Mouse (Mus musculus) heart, postnatal 36 days (tissue): Measurements from ENCODE around the gene Cdk14. TPM values are rescaled to one million over a fixed set of nuclear protein-coding genes. Genes with fewer than 3 reads are reported as not detected.
A peak's percentile ranks its signal among the peaks of the same experiment; 100 is the strongest.

Experiments used
- DNase-seq, 2 experiments: peaks; one replicate each; pipeline ENCODE4 v3.0.0; 2021 to 2022
- intact Hi-C: fragments of 180-260 bp; cut with DNase I; formaldehyde crosslinking; loops from one replicate; pipeline ENCODE4 v1.15.1; 2025
- total RNA-seq, 2 experiments: library from RNA; stranded (reverse); gene quantifications; 2 replicates each; pipeline ENCODE4 v1.2.3; 2021

Gene Cdk14
- total RNA-seq, 2 experiments from 2014 or later: 8.6 to 10.6 TPM

GRCm38 (mm10) chr5:5018959-5019358, 401.2 kb downstream of the Cdk14 start:
- DNase-seq: no peak
- intact Hi-C loops: no loop called here

- intact Hi-C loops: no loop called here
- DNase-seq: no peak
Measured at GRCm38 (mm10) chr5:5018242-5018641, 401.9 kb downstream of the Cdk14 start.

- intact Hi-C loops: no loop called here
- DNase-seq: no peak
Measured at GRCm38 (mm10) chr5:5013783-5014182, 406.3 kb downstream of the Cdk14 start.

- no peak for DNase-seq
- intact Hi-C loops: no loop called here
Measured at GRCm38 (mm10) chr5:5012521-5013346, 407.4 kb downstream of the Cdk14 start.

- intact Hi-C loops: no loop called here
- DNase-seq: no peak
Measured at GRCm38 (mm10) chr5:5008153-5008745, 411.9 kb downstream of the Cdk14 start.

- intact Hi-C loops: no loop called here
Measured at GRCm38 (mm10) chr5:5007489-5008152, 412.5 kb downstream of the Cdk14 start.

GRCm38 (mm10) chr5:5005633-5006032, 414.5 kb downstream of the Cdk14 start:
- no peak for DNase-seq
- intact Hi-C loops: no loop called here

More at GRCm38 (mm10) chr5:5007489-5008152, 412.5 kb downstream of the Cdk14 start:
- DNase-seq: no peak

- DNase-seq: no peak
- intact Hi-C loops: no loop called here
Measured at GRCm38 (mm10) chr5:5004740-5005139, 415.4 kb downstream of the Cdk14 start.

- intact Hi-C loops: no loop called here
- no peak for DNase-seq
Measured at GRCm38 (mm10) chr5:4993192-4993601, 426.9 kb downstream of the Cdk14 start.

GRCm38 (mm10) chr5:4991023-4991422, 429.1 kb downstream of the Cdk14 start:
- intact Hi-C loops: no loop called here
- DNase-seq: no peak

- intact Hi-C loops: no loop called here
- no peak for DNase-seq
Measured at GRCm38 (mm10) chr5:4990237-4990636, 429.9 kb downstream of the Cdk14 start.

GRCm38 (mm10) chr5:4986181-4986580, 433.9 kb downstream of the Cdk14 start:
- intact Hi-C loops: no loop called here
- DNase-seq: no peak

GRCm38 (mm10) chr5:4979551-4979950, 440.6 kb downstream of the Cdk14 start:
- DNase-seq: no peak
- intact Hi-C loops: no loop called here

- no peak for DNase-seq
- intact Hi-C loops: no loop called here
Measured at GRCm38 (mm10) chr5:4973408-4973807, 446.7 kb downstream of the Cdk14 start.

- intact Hi-C loops: loop anchor here (1.0 to 5.0 kb wide), 5 partner anchors 225 to 790 kb away; no protein-coding TSS in a partner anchor
- DNase-seq: peak; percentile 50 to 51
Measured at GRCm38 (mm10) chr5:4962063-4962610, 458.0 kb downstream of the Cdk14 start.

- intact Hi-C loops: loop anchor here (1.0 to 5.0 kb wide), 5 partner anchors 226 to 791 kb away; no protein-coding TSS in a partner anchor
- DNase-seq: no peak
Measured at GRCm38 (mm10) chr5:4961636-4962035, 458.5 kb downstream of the Cdk14 start.

- intact Hi-C loops: no loop called here
- DNase-seq: no peak
Measured at GRCm38 (mm10) chr5:4959446-4959845, 460.7 kb downstream of the Cdk14 start.

- intact Hi-C loops: no loop called here
- no peak for DNase-seq
Measured at GRCm38 (mm10) chr5:4955993-4956392, 464.1 kb downstream of the Cdk14 start.

GRCm38 (mm10) chr5:4955392-4955791, 464.7 kb downstream of the Cdk14 start:
- DNase-seq: no peak

GRCm38 (mm10) chr5:4949433-4949832, 470.7 kb downstream of the Cdk14 start:
- DNase-seq: no peak
- intact Hi-C loops: no loop called here

More at GRCm38 (mm10) chr5:4955392-4955791, 464.7 kb downstream of the Cdk14 start:
- intact Hi-C loops: no loop called here
